Mouse (Mus musculus) CH12.LX (cell line): ENCODE results near the gene AK157302.
"Not testable (repeated sequence)": the region's sequence is repeated elsewhere in the genome, so short reads cannot be mapped to it uniquely, and the experiment has no call there.

Experiments
- CHD1 ChIP-seq: IDR thresholded peaks from 2 replicates; pipeline ENCODE4 v1.6.1; 2012; ENCODE audit warnings: low read depth, low read length, improper control_type of control experiment, inconsistent platforms
- CHD2 ChIP-seq: IDR thresholded peaks from 2 replicates; pipeline ENCODE4 v1.6.1; 2011; ENCODE audit warnings: low read length, improper control_type of control experiment
- CTCF ChIP-seq, 2 experiments: IDR thresholded peaks in 1 of 2; conservative IDR thresholded peaks in 1 of 2; 2 replicates each; pipeline ENCODE4 v1.5.1; 2011 to 2012; ENCODE audit warnings: low read depth in 2 of 2, low read length in 2 of 2, improper control_type of control experiment in 1 of 2, inconsistent platforms in 1 of 2, mild to moderate bottlenecking in 1 of 2, moderate library complexity in 1 of 2
- E2F4 ChIP-seq: IDR thresholded peaks from 2 replicates; pipeline ENCODE4 v1.6.1; 2011; ENCODE audit warnings: low read depth, low read length, improper control_type of control experiment; ENCODE audit not compliant: insufficient replicate concordance
- ELF1 ChIP-seq: IDR thresholded peaks from 2 replicates; pipeline ENCODE4 v1.6.1; 2014; ENCODE audit warnings: low read depth, mild to moderate bottlenecking, inconsistent platforms, low read length, improper control_type of control experiment
- EP300 ChIP-seq: IDR thresholded peaks from 2 replicates; pipeline ENCODE4 v1.6.1; 2011; ENCODE audit warnings: low read length, improper control_type of control experiment
- JUN ChIP-seq: IDR thresholded peaks from 2 replicates; pipeline ENCODE4 v1.6.1; 2011; ENCODE audit warnings: low read depth, mild to moderate bottlenecking, low read length, improper control_type of control experiment, moderate library complexity; ENCODE audit not compliant: insufficient read depth
- NELFE ChIP-seq: IDR thresholded peaks from 2 replicates; pipeline ENCODE4 v1.6.1; 2011; ENCODE audit warnings: low read depth, low read length, improper control_type of control experiment
- PAX5 ChIP-seq: IDR thresholded peaks from 2 replicates; pipeline ENCODE4 v1.6.1; 2012; ENCODE audit warnings: low read length, inconsistent platforms, mixed read lengths
- POLR2A ChIP-seq: IDR thresholded peaks from 2 replicates; pipeline ENCODE4 v1.6.1; 2011; ENCODE audit warnings: low read depth, mild to moderate bottlenecking, improper control_type of control experiment, low read length
- USF2 ChIP-seq: conservative IDR thresholded peaks from 2 replicates; pipeline ENCODE4 v1.6.1; 2011; ENCODE audit warnings: low read depth, low read length, improper control_type of control experiment
- ZC3H11A ChIP-seq: IDR thresholded peaks from 2 replicates; pipeline ENCODE4 v1.6.1; 2012; ENCODE audit warnings: low read depth, mild to moderate bottlenecking, inconsistent platforms, low read length, improper control_type of control experiment
- ZNF384 ChIP-seq: IDR thresholded peaks from 2 replicates; pipeline ENCODE4 v1.6.1; 2012; ENCODE audit warnings: low read depth, low read length, improper control_type of control experiment, inconsistent platforms

DNA sequence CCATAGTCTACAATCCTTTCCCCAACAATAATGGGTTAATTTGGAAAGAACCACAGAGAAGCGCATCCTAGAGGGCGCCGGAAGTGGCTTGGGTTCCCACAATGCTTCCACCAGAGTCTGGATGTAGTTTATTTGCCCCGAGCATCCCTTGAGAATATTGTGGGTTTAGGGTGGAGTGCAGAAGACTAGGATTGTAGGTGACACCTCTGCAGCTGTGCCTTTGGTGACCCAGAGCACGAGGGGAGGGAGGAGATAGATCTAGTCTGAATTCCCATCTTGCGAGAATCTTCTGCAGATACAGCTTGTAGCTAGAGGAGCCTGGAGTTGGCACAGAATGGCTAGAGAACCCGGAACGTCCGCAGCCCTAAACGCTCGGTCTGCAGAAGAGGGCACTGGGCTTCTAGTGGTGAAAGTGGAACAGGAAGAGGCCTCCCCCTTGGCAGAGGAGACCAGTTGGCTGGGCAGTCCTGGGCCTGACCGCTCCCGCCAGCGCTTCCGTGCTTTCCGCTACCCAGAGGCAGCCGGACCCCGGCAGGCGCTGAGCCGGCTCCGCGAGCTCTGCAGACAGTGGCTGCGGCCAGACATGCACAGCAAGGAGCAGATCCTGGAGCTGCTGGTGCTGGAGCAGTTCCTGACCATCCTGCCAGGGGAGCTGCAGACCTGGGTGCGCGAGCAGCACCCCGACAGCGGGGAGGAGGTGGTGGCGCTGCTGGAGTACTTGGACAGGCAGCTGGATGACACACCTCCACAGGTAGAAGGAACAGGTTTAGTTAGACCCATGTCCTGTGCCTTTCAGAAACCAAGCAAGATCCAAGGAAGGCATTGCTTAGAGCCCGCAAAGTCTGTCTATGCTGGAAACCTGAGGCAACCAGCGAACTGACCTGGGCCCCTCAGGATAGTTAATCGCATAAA, 16.0 kb upstream of the AK157302 start, which contains the start of the genes Zkscan4 and Gm10065:
- TF ChIP-seq CTCF (conservative IDR thresholded peaks at IDR 0.05 in 1 of 2, IDR thresholded peaks at IDR 0.05 in 1 of 2; ENCODE audit: low read depth in 2 of 2, low read length in 2 of 2); ELF1; ZC3H11A; CHD2; CHD1; POLR2A; E2F4; ZNF384; EP300; JUN; NELFE; USF2; PAX5: not testable (repeated sequence)
